Mouse (Mus musculus): ENCODE results near the gene Arhgef19. TPM values are rescaled to one million over a fixed set of nuclear protein-coding genes. Genes with fewer than 3 reads are reported as not detected.

Arhgef19 gene
- polyA plus RNA-seq, 1 experiment from 2014 or later = 6.6 TPM

GRCm38 (mm10) chr4:141202192-141202591 is 37.1 kb upstream of the Arhgef19 start:
- H3K4me1 ChIP-seq (replicated peaks; ENCODE audit: control insufficient read depth, insufficient read depth) = no peaks in the 10 kb centered on the region
- H3K27ac ChIP-seq (replicated peaks) = no peak overlapping the region
- ATAC-seq (ENCODE audit: low FRiP score, low TSS enrichment) (no peak), DNase-seq (ENCODE audit: low spot score) (no peak)
- no peaks in the 10 kb centered on the region for H3K27me3 ChIP-seq (ENCODE audit: control insufficient read depth, insufficient read depth, low read length)
- WGBS = 83% methylated on average over 6 of the region's 6 CpGs
- no peak overlapping the region for H3K9ac ChIP-seq (ENCODE audit: low read length)
- no peak overlapping the region for H3K4me3 ChIP-seq (ENCODE audit: low read depth, low read length)
- TF ChIP-seq EP300 (optimal IDR thresholded peaks at IDR 0.05) = no peak
- TF ChIP-seq CTCF (IDR thresholded peaks at IDR 0.05; ENCODE audit: low read depth) = no peak
- H3K36me3 ChIP-seq (ENCODE audit: control insufficient read depth, insufficient read depth, low read length) = peaks cover 8% of the 10 kb centered on the region; the same call in 1 of the 2 replicates
- H3K4me2 ChIP-seq (replicated peaks; ENCODE audit: low read depth) = no peak overlapping the region
- H3K9me3 ChIP-seq (ENCODE audit: control insufficient read depth, low read length) = no peaks in the 10 kb centered on the region

- no peak overlapping the region for H3K9ac ChIP-seq (ENCODE audit: low read length)
- peak; percentile 58; the same call in 1 of the 2 replicates for ATAC-seq (ENCODE audit: low FRiP score, low TSS enrichment)
Measured at GRCm38 (mm10) chr4:141204580-141205061, 34.7 kb upstream of the Arhgef19 start.

GRCm38 (mm10) chr4:141207081-141207480 is 32.2 kb upstream of the Arhgef19 start:
- 86% methylated on average over 5 of the region's 5 CpGs for WGBS
- peak; percentile 27; the same call in 1 of the 2 replicates for ATAC-seq (ENCODE audit: low FRiP score, low TSS enrichment)

More at GRCm38 (mm10) chr4:141204580-141205061, 34.7 kb upstream of the Arhgef19 start:
- no peaks in the 10 kb centered on the region for H3K9me3 ChIP-seq (ENCODE audit: control insufficient read depth, low read length)
- H3K4me3 ChIP-seq (ENCODE audit: low read depth, low read length) = no peak overlapping the region
- no peaks in the 10 kb centered on the region for H3K27me3 ChIP-seq (ENCODE audit: control insufficient read depth, insufficient read depth, low read length)
- DNase-seq (ENCODE audit: low spot score) = peak; percentile 54
- H3K4me1 ChIP-seq (replicated peaks; ENCODE audit: control insufficient read depth, insufficient read depth) = no peaks in the 10 kb centered on the region
- no peak overlapping the region for H3K27ac ChIP-seq (replicated peaks)
- WGBS = 54% methylated on average over 4 of the region's 4 CpGs
- H3K4me2 ChIP-seq (replicated peaks; ENCODE audit: low read depth) = no peak overlapping the region
- 0 out of 2 replicates have a peak, but pooled peaks cover 6% of the 10 kb centered on the region for H3K36me3 ChIP-seq (ENCODE audit: control insufficient read depth, insufficient read depth, low read length)
- TF ChIP-seq CTCF (IDR thresholded peaks at IDR 0.05; ENCODE audit: low read depth) = peak; percentile 59
- TF ChIP-seq EP300 (optimal IDR thresholded peaks at IDR 0.05) = no peak

GRCm38 (mm10) chr4:141210524-141211219 is 28.6 kb upstream of the Arhgef19 start:
- ATAC-seq (ENCODE audit: low FRiP score, low TSS enrichment) = peak; percentile 31

More at GRCm38 (mm10) chr4:141207081-141207480, 32.2 kb upstream of the Arhgef19 start:
- TF ChIP-seq EP300 (optimal IDR thresholded peaks at IDR 0.05) (no peak), CTCF (IDR thresholded peaks at IDR 0.05; ENCODE audit: low read depth) (no peak)
- Histone ChIP-seq H3K4me1 (replicated peaks; ENCODE audit: control insufficient read depth, insufficient read depth) (no peaks in the 10 kb centered on the region), H3K4me2 (replicated peaks; ENCODE audit: low read depth) (no peak overlapping the region), H3K4me3 (ENCODE audit: low read depth, low read length) (no peak overlapping the region), H3K27me3 (ENCODE audit: control insufficient read depth, insufficient read depth, low read length) (no peaks in the 10 kb centered on the region), H3K27ac (replicated peaks) (no peak overlapping the region), H3K9ac (ENCODE audit: low read length) (no peak overlapping the region), H3K9me3 (ENCODE audit: control insufficient read depth, low read length) (no peaks in the 10 kb centered on the region), H3K36me3 (ENCODE audit: control insufficient read depth, insufficient read depth, low read length) (no peaks in the 10 kb centered on the region)
- DNase-seq (ENCODE audit: low spot score) = no peak

GRCm38 (mm10) chr4:141211646-141212045 is 27.7 kb upstream of the Arhgef19 start:
- ATAC-seq (ENCODE audit: low FRiP score, low TSS enrichment) = no peak
- H3K9ac ChIP-seq (ENCODE audit: low read length) = no peak overlapping the region
- TF ChIP-seq CTCF (IDR thresholded peaks at IDR 0.05; ENCODE audit: low read depth) (no peak), EP300 (optimal IDR thresholded peaks at IDR 0.05) (no peak)
- H3K4me2 ChIP-seq (replicated peaks; ENCODE audit: low read depth) = no peak overlapping the region
- H3K9me3 ChIP-seq (ENCODE audit: control insufficient read depth, low read length) = no peaks in the 10 kb centered on the region
- no peak for DNase-seq (ENCODE audit: low spot score)
- no peaks in the 10 kb centered on the region for H3K27me3 ChIP-seq (ENCODE audit: control insufficient read depth, insufficient read depth, low read length)
- no peak overlapping the region for H3K4me3 ChIP-seq (ENCODE audit: low read depth, low read length)
- 94% methylated on average over 4 of the region's 4 CpGs for WGBS
- H3K27ac ChIP-seq (replicated peaks) = no peak overlapping the region
- no peaks in the 10 kb centered on the region for H3K4me1 ChIP-seq (replicated peaks; ENCODE audit: control insufficient read depth, insufficient read depth)
- no peaks in the 10 kb centered on the region for H3K36me3 ChIP-seq (ENCODE audit: control insufficient read depth, insufficient read depth, low read length)

More at GRCm38 (mm10) chr4:141210524-141211219, 28.6 kb upstream of the Arhgef19 start:
- no peak for TF ChIP-seq CTCF (IDR thresholded peaks at IDR 0.05; ENCODE audit: low read depth)
- no peak for TF ChIP-seq EP300 (optimal IDR thresholded peaks at IDR 0.05)
- peak overlapping the region; percentile 10; the same call in 1 of the 2 replicates for H3K4me3 ChIP-seq (ENCODE audit: low read depth, low read length)
- WGBS = 66% methylated on average over 14 of the region's 14 CpGs
- H3K9me3 ChIP-seq (ENCODE audit: control insufficient read depth, low read length) = no peaks in the 10 kb centered on the region
- H3K36me3 ChIP-seq (ENCODE audit: control insufficient read depth, insufficient read depth, low read length) = no peaks in the 10 kb centered on the region
- no peaks in the 10 kb centered on the region for H3K4me1 ChIP-seq (replicated peaks; ENCODE audit: control insufficient read depth, insufficient read depth)
- 0 out of 2 replicates have a peak overlapping the region, but pooled peaks have one; percentile 50 for H3K9ac ChIP-seq (ENCODE audit: low read length)
- no peak for DNase-seq (ENCODE audit: low spot score)
- H3K27ac ChIP-seq (replicated peaks) = peak overlapping the region; percentile 84
- H3K27me3 ChIP-seq (ENCODE audit: control insufficient read depth, insufficient read depth, low read length) = no peaks in the 10 kb centered on the region
- H3K4me2 ChIP-seq (replicated peaks; ENCODE audit: low read depth) = peak overlapping the region; percentile 41

GRCm38 (mm10) chr4:141212892-141213291 is 26.4 kb upstream of the Arhgef19 start:
- no peak for TF ChIP-seq EP300 (optimal IDR thresholded peaks at IDR 0.05)
- no peak for TF ChIP-seq CTCF (IDR thresholded peaks at IDR 0.05; ENCODE audit: low read depth)
- Histone ChIP-seq H3K4me1 (replicated peaks; ENCODE audit: control insufficient read depth, insufficient read depth) (no peaks in the 10 kb centered on the region), H3K4me2 (replicated peaks; ENCODE audit: low read depth) (no peak overlapping the region), H3K36me3 (ENCODE audit: control insufficient read depth, insufficient read depth, low read length) (no peaks in the 10 kb centered on the region), H3K27me3 (ENCODE audit: control insufficient read depth, insufficient read depth, low read length) (no peaks in the 10 kb centered on the region), H3K4me3 (ENCODE audit: low read depth, low read length) (no peak overlapping the region), H3K9ac (ENCODE audit: low read length) (no peak overlapping the region), H3K27ac (replicated peaks) (no peak overlapping the region), H3K9me3 (ENCODE audit: control insufficient read depth, low read length) (no peaks in the 10 kb centered on the region)
- no peak; the same call in 1 of the 2 replicates for ATAC-seq (ENCODE audit: low FRiP score, low TSS enrichment)
- WGBS = 82% methylated on average over 9 of the region's 9 CpGs
- DNase-seq (ENCODE audit: low spot score) = no peak
